Mouse (Mus musculus): ENCODE results near the gene Pou3f4. TPM values are rescaled to one million over a fixed set of nuclear protein-coding genes. Genes with fewer than 3 reads are reported as not detected.
A peak's percentile ranks its signal among the peaks of the same experiment; 100 is the strongest.
"Not testable (repeated sequence)": the region's sequence is repeated elsewhere in the genome, so short reads cannot be mapped to it uniquely, and the experiment has no call there.

The Pou3f4 gene
- 10 to 100 TPM in 2 of 4 experiments, 1 to 10 TPM in 2; 8.5 to 11.1 (median 9.9) TPM for total RNA-seq (2022)

DNA sequence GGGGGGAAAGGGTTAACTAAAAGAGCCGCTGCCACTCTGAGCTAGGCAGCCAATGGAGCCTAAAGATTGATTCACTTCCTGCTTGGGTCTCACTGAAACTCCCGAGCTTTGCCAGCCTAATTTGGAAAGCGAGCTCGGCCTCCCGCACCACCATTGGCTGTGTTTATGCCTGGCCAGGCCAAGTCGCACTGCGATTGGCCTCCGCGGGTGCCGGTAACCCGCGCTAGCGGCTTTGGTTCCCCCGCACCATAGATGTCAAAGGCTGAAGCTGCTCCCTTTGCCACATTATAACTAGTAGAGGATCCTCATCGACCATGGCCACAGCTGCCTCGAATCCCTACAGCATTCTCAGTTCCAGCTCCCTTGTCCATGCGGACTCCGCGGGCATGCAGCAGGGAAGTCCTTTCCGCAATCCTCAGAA is at the start of gene Pou3f4:
Pou3f4 (plus strand) TSS at position 130 of the 421 bp plus-strand sequence.
- DNase-seq (ENCODE audit: low spot score in 2 of 2), result peak; percentile 49 to 76

DNA sequence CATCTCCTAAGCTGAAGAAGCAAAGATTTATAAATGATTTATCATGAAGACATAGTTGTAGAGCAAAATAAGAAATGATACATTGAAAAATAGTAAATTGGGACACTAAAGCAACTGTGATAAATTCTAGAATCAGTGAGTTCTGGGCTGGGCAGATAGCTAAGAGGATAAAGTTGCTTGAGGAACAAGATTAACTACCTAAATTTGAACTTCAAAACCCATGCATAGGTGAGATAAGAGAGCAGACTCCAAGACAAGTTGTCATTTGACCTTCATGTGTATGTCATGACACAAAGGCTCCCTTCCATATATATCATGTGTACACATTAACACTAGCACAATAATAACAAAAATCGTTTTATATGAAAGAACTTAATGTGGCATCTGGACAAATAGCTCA is 48.1 kb upstream of the Pou3f4 start:
- no peak for DNase-seq (ENCODE audit: low spot score in 2 of 2)

DNA sequence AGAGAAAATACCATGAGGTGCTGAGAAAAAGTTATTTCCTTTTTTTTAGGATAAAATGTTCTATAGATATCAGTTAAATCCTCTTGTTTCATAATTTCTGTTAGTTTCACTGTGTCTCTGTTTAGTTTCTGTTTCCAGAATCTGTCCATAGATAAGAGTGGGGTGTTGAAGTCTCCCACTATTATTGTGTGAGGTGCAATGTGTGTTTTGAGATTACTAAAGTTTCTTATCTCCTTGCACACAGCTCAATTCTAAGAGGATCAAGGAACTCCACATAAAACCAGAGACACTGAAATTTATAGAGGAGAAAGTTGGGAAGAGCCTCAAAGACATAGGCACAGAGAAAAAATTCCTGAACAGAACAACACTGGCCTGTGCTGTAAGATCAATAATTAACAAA is 39.3 kb upstream of the Pou3f4 start:
- not testable (repeated sequence) for DNase-seq (ENCODE audit: low spot score in 2 of 2)

DNA sequence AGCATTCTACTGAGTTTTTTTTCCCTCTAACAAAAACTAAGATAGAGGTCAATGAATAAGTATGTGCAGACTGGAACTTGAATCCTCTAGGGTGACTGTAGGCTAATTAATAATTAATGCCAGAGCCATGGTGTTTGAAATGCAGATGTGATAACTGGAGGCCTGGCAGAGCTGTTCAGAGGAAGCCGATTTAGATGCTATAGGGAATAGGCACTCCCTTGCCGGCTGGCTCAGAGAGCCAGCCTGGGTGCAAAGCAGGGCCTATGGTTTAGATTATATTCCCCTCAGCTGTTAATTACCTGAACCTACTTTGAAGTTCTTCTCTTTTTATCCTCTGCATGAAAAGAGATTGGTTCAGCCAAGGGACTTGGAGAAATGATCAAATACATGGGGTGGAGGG is 11.6 kb upstream of the Pou3f4 start:
- no peak for DNase-seq (ENCODE audit: low spot score in 2 of 2)

DNA sequence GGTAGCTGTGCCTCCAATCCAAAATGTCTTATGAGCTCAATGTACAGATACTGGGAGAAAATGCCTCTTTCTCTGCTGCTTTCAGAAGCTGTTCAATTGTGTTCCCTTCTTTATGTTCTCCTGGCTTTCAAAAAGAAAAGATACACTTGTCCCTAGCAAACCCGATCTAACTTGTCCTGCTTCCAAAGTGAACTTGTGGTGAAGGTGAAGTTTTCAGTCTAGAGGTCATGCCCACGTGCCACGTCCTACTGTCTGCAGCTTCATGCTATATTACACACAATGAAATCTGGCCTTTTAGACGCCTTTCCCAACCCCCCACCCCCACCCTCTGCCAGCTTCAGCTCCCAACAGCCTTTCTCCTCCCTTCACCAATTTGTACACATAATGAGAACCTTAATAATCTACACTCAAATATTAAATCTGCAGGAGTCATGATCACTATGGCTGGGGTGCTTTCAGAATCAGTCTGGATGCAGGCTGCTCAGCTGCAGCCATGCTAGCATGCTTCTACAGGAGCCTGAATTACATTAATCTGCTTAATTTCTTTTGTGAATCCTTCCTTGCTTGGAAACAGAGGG is 4.0 kb upstream of the Pou3f4 start:
- DNase-seq (ENCODE audit: low spot score in 2 of 2), result no peak

DNA sequence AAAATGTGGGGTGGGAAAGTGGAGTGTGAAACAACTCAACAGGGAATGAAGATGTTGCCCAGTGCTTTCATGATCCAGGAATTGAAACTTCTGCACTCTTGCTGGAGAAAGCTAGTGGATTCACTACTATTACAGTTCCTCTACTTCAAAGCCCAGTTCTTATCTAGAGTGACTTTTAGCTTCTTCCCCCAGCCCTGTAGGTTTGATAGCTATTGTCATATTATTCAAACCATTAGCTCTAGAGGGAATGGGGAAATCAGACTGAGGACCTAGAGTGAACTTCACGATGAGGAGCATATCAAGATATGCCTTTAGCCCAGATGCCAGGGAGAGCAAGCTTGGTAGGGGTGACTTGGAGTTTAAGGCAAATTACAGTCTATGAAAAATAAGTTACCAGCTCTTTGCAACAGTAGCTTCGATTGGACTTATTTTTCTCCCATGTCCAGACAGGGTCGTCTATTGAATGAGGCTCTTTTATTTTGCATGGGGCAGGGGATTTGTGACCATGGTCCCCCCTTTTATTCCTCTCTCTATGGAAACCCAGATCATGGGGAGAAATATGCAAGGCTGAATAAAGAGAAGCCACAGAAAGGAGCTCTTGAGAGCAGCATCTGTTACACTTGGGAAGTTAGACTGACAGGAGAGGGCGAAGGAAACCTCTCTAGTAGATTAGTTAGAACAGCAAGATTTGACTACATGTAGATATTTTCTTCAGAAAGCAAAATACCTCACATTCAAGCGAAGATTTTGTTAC is 3.1 kb upstream of the Pou3f4 start:
- no peak for DNase-seq (ENCODE audit: low spot score in 2 of 2)

DNA sequence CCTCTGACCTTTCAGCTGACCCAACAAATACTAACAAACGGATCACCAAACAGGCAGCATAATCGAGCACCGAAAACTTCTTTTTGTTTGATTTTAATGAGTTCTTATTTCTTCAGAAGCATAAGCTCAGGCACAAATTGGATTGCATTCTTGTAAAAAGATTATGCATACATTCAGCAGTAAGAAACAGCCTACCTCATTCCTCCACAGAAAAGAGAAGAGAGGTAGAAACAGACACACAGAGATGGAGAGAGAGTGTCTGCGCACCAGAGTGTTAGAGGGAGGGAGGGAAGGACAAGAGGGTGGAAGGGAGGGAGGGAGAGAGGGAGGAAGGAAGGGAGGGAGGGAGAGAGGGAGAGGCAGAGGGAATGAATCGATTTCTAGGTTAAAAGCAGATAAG is 2.0 kb upstream of the Pou3f4 start:
- DNase-seq (ENCODE audit: low spot score in 2 of 2), result no peak

DNA sequence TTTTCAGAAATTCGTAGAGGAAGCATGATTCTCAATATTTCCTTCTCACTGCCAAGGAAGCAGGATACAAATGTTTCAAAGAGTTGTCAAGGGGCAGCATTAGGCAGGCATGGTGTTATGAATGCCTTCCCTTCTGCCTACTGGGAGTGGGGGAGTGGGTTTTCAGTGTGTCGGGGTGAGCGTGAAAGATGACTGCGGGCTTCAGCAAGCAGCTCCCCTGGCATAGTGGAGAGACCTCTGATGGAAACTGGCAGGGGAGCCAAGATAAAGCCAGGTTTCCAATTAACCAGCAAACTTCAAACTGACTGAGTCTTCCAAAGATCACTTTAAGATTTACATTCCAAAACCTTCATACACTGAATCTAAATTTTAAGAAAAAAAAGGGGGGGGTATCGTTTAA is 679 bp upstream of the Pou3f4 start:
- DNase-seq (ENCODE audit: low spot score in 2 of 2), result no peak

DNA sequence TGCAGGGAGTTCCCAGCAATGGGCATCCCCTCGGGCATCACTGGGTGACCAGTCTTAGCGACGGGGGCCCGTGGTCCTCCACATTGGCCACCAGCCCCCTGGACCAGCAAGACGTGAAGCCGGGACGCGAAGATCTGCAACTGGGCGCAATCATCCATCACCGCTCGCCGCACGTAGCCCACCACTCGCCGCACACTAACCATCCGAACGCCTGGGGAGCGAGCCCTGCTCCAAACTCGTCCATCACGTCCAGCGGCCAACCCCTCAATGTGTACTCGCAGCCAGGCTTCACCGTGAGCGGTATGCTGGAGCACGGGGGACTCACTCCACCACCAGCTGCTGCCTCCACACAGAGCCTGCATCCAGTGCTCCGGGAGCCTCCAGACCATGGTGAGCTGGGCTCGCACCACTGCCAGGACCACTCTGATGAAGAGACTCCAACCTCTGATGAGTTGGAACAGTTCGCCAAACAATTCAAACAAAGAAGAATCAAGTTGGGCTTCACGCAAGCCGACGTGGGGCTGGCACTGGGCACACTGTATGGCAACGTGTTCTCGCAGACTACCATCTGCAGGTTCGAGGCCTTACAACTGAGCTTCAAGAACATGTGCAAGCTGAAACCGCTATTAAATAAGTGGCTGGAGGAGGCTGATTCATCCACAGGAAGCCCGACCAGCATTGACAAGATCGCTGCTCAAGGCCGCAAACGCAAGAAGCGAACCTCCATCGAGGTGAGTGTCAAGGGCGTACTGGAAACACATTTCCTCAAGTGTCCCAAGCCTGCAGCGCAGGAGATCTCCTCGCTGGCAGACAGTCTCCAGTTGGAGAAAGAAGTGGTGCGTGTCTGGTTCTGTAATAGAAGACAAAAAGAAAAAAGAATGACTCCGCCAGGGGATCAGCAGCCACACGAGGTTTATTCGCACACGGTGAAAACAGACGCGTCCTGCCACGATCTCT is 790 bp downstream of the Pou3f4 start:
- DNase-seq (ENCODE audit: low spot score in 2 of 2), result no peak

DNA sequence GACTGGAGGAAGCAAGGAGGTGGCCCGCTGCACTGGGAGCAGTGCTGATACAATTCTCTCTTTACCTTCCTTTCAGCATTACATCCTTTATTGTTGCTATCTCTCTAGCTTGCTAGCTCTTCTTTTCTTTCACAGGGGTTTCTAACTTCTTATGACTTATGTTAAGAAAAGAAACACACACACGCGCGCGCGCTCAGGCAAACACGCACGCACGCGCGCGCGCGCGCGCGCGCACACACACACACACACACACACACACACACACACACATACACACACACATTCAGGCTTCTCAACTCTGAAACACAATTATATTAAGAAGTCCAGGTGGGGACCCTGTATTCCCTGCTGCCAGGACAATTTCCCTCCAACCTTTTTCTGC is 1.5 kb downstream of the Pou3f4 start:
- no peak for DNase-seq (ENCODE audit: low spot score in 2 of 2)

DNA sequence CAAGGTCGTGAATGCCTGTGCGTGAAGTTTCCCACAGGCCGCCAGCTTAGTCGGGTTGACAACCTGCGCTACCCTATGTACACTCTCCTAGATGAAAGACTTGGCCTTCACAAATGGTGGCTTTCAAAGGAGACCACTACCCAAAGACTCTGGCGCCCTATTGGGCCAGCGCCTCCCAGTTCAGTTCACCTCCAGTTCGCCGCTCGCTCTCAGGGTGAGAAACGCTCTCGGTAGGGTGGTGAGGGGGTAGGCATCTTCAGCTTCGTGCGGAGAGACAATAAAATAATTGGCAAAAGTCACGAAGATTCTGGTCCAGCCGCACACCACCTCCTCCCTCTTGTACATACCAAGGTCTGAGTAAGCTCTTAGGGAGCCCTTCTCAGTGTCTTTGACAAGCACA is 2.5 kb downstream of the Pou3f4 start:
- DNase-seq (ENCODE audit: low spot score in 2 of 2), result no peak

DNA sequence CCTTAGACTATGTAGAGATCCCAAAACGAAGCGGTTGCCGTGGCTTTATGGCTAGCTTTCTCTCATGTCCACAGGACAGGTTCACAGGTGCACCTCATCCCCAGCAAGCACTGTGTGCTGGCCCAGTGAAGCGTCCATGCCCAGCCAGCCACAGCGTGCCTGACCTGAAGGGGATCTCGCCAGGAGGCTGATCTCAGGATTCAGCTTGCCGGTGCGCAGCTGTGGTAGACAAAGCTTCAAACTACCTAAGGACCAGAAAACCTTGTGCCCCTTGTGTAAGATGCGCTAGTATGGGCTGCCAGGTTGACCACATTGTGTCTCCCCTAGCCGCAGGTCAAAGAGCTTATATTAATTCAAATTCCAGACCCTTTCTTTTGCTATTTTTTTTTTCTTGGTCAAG is 3.1 kb downstream of the Pou3f4 start:
- no peak for DNase-seq (ENCODE audit: low spot score in 2 of 2)

DNA sequence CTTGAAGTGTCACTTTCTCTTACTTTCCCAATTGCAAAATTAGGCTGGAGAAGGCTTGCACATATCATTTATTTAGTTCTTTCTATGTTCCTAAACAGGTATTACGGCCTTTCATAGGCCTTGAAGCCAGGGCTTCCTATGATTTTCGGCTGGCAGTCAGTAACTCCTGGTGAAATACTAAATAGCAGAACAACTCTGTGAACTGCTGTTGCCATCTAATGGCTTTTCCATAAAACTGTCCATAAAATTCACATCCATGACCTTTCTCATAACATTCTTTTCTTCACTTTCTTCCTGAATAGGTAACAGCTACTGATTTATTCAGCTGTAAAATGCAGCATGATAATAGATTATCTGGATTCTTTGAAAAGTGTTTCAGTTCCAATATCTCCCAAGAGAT is 23.4 kb downstream of the Pou3f4 start:
- DNase-seq (ENCODE audit: low spot score in 2 of 2), result no peak

DNA sequence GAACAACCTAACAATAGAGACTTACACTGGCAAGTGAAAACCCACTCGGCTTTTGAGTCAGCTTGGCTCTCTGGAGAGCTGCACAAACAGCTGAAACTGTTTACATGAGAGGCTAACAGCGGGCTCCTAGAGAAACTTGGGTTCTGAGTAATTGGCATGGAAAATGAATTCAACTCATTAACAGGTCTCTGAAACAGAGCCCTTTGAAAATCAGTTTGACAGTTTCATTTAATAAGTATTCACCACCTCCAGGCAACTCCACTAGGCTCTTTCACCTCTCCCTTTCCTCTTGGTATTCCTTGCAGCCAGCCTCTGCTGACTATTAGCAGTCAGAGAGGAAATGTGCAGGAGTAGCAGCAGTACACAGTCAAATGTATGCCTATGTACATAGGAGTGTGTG is 37.2 kb downstream of the Pou3f4 start:
- no peak for DNase-seq (ENCODE audit: low spot score in 2 of 2)
